Mouse (Mus musculus): Measurements from ENCODE around the gene Macf1. TPM values are rescaled to one million over a fixed set of nuclear protein-coding genes. Genes with fewer than 3 reads are reported as not detected.

Gene Macf1
- polyA plus RNA-seq, 1 experiment from 2014 or later: 37.1 TPM

DNA sequence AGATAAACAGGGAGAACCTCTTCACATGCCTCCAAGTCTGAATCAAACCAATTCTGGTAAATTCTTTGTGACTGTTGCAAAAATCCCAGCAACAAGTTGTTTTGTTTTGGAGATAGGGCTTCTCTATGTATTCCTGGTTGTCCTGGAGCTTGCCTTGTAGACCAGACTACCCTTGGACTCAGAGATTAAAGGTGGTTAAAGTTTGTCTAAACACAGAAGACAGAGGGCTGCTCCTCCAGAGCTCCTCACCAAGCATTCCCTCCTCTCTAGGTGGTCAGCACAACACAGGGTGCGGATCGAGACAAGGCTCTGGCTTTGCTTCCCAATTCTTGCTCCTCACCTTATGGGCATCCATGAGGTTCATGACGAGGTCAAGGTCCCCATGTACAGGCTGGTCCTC is 308.1 kb downstream of the Macf1 start:
- H3K27me3 ChIP-seq (ENCODE audit: insufficient read depth, low read length): no peaks in the 10 kb centered on the region
- no peak overlapping the region for H3K4me3 ChIP-seq (ENCODE audit: low read length)
- H3K4me1 ChIP-seq (ENCODE audit: insufficient read depth, low read length): no peaks in the 10 kb centered on the region
- no peak overlapping the region for H3K27ac ChIP-seq (ENCODE audit: low read length)
- H3K9ac ChIP-seq (replicated peaks; ENCODE audit: low read length): no peak overlapping the region
- ATAC-seq (ENCODE audit: low FRiP score, low TSS enrichment): no peak
- no peak overlapping the region for H3K4me2 ChIP-seq (replicated peaks; ENCODE audit: low read depth, low read length)
- peaks cover 76% of the 10 kb centered on the region for H3K36me3 ChIP-seq (ENCODE audit: insufficient read depth, low read length)
- WGBS: 95% methylated on average over 3 of the region's 3 CpGs
- no peaks in the 10 kb centered on the region for H3K9me3 ChIP-seq (ENCODE audit: low read length)

DNA sequence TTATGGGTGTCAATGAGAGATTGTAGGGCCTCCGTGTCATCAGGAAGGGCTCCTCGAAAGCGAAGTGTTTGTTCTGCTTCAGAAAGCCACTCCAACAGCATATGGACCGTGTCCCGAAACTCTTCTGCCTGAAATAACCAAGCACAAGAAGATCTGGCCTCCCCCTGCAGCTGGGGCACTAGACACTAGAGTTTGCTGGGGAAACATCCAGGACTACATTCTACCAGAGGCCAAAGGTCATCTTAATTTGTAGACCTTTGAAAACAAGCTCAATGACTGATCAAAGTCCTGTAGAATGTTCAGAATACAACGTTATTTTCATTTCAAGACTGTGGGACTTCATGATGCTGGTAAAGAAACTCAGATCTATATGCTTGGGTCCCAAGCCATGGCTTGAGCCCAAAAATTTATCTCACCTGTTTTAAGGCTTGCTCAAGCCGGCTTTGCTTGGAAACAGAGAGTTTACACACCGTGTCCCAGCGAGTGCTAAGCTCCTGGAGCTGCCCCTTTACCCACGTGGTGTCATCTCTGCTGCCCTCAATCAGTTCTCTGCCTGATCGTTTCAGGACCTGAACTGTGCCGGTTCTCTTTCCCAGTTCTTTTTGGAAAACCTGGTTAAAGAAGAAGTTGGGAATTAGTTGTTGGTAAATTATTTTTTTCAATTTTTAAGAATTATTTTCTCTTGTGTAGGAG is 309.7 kb downstream of the Macf1 start:
- no peak overlapping the region for H3K9ac ChIP-seq (replicated peaks; ENCODE audit: low read length)
- no peaks in the 10 kb centered on the region for H3K27me3 ChIP-seq (ENCODE audit: insufficient read depth, low read length)
- no peak for ATAC-seq (ENCODE audit: low FRiP score, low TSS enrichment)
- no peak overlapping the region for H3K27ac ChIP-seq (ENCODE audit: low read length)
- H3K9me3 ChIP-seq (ENCODE audit: low read length): no peaks in the 10 kb centered on the region
- H3K4me2 ChIP-seq (replicated peaks; ENCODE audit: low read depth, low read length): no peak overlapping the region
- no peaks in the 10 kb centered on the region for H3K4me1 ChIP-seq (ENCODE audit: insufficient read depth, low read length)
- WGBS: 90% methylated on average over 12 of the region's 12 CpGs
- H3K4me3 ChIP-seq (ENCODE audit: low read length): no peak overlapping the region
- H3K36me3 ChIP-seq (ENCODE audit: insufficient read depth, low read length): peaks cover 83% of the 10 kb centered on the region

DNA sequence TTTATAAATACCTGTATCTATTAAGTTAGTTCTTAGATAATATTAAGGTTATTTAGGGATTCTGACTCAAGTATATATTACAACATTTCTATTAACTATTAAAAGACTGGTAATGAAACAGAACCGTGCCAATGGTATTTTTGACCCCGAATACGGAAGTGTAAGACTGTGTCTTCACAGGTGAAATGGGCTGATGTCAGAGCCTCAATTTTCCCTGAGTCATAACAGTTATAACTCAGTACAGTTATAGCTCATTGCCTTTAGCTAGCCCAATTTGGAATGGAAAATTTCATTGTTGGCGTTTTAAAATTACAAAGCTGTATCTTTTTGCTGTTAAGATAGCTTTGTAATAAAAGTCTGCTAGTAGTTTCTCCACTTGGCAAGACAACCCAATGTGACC is 320.6 kb downstream of the Macf1 start:
- WGBS: 96% methylated on average over 4 of the region's 4 CpGs
- Histone ChIP-seq H3K4me1 (ENCODE audit: insufficient read depth, low read length) (no peaks in the 10 kb centered on the region), H3K27me3 (ENCODE audit: insufficient read depth, low read length) (no peaks in the 10 kb centered on the region), H3K27ac (ENCODE audit: low read length) (no peak overlapping the region), H3K4me2 (replicated peaks; ENCODE audit: low read depth, low read length) (no peak overlapping the region), H3K9ac (replicated peaks; ENCODE audit: low read length) (no peak overlapping the region), H3K36me3 (ENCODE audit: insufficient read depth, low read length) (peaks cover 77% of the 10 kb centered on the region), H3K9me3 (ENCODE audit: low read length) (no peaks in the 10 kb centered on the region), H3K4me3 (ENCODE audit: low read length) (no peak overlapping the region)
- ATAC-seq (ENCODE audit: low FRiP score, low TSS enrichment): no peak

DNA sequence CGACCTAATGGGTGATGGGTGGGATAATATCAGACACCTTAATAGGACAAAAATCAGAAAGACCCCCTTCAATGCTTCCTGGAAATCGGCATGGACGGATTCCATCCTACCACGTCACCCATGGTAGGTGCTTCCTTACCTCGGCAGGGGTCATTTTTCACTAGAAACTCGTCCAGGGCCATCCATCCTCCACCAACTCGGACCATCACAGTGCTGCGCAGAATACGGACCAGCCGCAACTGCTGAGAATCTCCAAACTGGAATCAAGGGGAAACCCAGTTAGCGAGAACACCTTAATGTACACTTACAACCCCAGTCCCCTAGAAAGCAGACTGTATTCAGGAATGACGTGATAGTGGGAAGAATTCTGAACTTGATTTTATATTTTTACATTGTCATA is 323.4 kb downstream of the Macf1 start:
- no peaks in the 10 kb centered on the region for H3K9me3 ChIP-seq (ENCODE audit: low read length)
- H3K4me1 ChIP-seq (ENCODE audit: insufficient read depth, low read length): no peaks in the 10 kb centered on the region
- no peaks in the 10 kb centered on the region for H3K27me3 ChIP-seq (ENCODE audit: insufficient read depth, low read length)
- H3K9ac ChIP-seq (replicated peaks; ENCODE audit: low read length): no peak overlapping the region
- H3K27ac ChIP-seq (ENCODE audit: low read length): no peak overlapping the region
- 93% methylated on average over 12 of the region's 12 CpGs for WGBS
- peaks cover 63% of the 10 kb centered on the region for H3K36me3 ChIP-seq (ENCODE audit: insufficient read depth, low read length)
- H3K4me3 ChIP-seq (ENCODE audit: low read length): no peak overlapping the region
- H3K4me2 ChIP-seq (replicated peaks; ENCODE audit: low read depth, low read length): no peak overlapping the region
- no peak for ATAC-seq (ENCODE audit: low FRiP score, low TSS enrichment)

DNA sequence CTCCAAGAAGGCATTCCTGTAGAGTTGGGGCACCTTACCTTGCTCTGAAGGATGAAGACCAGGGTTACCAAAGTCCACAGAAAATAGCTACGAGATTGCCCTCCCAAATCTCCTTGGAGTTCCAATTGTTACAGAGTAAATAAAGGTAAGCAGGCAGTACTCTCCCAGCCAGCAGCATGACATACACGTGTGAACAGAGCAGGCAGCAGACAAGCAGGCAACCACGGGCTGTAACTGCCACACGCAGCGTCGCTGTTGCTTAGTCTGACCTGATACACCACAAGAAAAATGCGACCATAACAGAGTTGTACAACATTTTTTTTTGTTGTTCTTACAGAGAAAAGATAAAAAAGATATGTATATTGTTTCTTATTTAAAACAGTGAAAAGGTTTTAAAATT is 325.5 kb downstream of the Macf1 start:
- no peak for ATAC-seq (ENCODE audit: low FRiP score, low TSS enrichment)
- Histone ChIP-seq H3K36me3 (ENCODE audit: insufficient read depth, low read length) (peaks cover 69% of the 10 kb centered on the region), H3K27me3 (ENCODE audit: insufficient read depth, low read length) (no peaks in the 10 kb centered on the region), H3K4me1 (ENCODE audit: insufficient read depth, low read length) (no peaks in the 10 kb centered on the region), H3K9ac (replicated peaks; ENCODE audit: low read length) (no peak overlapping the region), H3K9me3 (ENCODE audit: low read length) (no peaks in the 10 kb centered on the region), H3K27ac (ENCODE audit: low read length) (no peak overlapping the region), H3K4me2 (replicated peaks; ENCODE audit: low read depth, low read length) (no peak overlapping the region), H3K4me3 (ENCODE audit: low read length) (no peak overlapping the region)
- WGBS: 93% methylated on average over 7 of the region's 7 CpGs

DNA sequence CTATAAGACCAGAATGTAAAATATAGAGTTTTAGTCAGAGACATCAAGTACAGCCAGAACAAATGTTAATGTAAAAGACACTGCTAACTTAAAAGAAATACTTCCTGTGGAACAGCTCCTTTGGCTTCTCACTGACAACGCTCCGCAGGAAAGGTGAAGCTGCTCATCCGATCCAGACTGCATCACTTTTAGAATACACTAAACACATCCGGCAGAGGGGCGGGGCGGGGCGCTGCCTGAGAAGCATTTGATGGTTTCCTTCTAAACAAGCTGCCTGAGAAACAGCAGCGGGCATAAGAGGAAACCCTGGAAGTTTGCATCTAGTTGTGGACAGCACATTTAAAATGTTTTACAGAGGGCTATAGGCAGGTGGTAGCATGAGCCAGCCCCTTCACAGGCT is 328.2 kb downstream of the Macf1 start:
- Histone ChIP-seq H3K27me3 (ENCODE audit: insufficient read depth, low read length) (no peaks in the 10 kb centered on the region), H3K9me3 (ENCODE audit: low read length) (no peaks in the 10 kb centered on the region), H3K27ac (ENCODE audit: low read length) (no peak overlapping the region), H3K4me1 (ENCODE audit: insufficient read depth, low read length) (no peaks in the 10 kb centered on the region), H3K36me3 (ENCODE audit: insufficient read depth, low read length) (peaks cover 69% of the 10 kb centered on the region), H3K4me2 (replicated peaks; ENCODE audit: low read depth, low read length) (no peak overlapping the region), H3K9ac (replicated peaks; ENCODE audit: low read length) (no peak overlapping the region), H3K4me3 (ENCODE audit: low read length) (no peak overlapping the region)
- 83% methylated on average over 8 of the region's 8 CpGs for WGBS
- no peak for ATAC-seq (ENCODE audit: low FRiP score, low TSS enrichment)

DNA sequence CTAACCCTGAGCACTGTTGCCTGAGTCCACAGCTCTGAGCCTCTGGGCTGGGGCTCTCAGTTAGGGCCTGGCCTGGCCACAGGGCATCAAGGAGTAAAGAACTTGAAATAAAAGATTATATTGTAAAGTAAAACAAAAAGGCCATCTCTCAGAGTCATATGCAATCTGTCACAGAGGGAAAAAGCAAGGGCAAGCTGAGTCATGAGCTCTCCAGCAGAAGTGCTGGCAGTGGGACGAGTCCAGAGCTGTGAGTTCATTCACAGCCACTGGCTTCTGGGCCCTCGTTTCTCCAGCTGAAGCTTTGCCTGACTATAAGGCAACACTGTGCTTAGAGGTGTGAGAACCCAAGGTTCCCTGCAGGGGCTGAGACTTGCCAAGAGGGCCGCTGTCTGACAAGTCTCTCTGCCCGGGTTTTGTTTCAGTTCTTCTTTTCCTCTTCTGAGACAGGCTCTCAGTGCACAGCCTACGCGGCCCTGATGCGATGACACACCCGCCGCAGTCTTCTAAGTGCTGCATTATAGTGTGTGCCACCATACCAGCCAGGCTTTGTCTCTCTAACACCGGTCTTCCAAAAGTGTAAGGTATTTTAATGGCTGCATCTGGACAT is 330.8 kb downstream of the Macf1 start:
- Histone ChIP-seq H3K9me3 (ENCODE audit: low read length) (no peaks in the 10 kb centered on the region), H3K4me1 (ENCODE audit: insufficient read depth, low read length) (no peaks in the 10 kb centered on the region), H3K27me3 (ENCODE audit: insufficient read depth, low read length) (no peaks in the 10 kb centered on the region), H3K4me3 (ENCODE audit: low read length) (no peak overlapping the region), H3K27ac (ENCODE audit: low read length) (no peak overlapping the region), H3K36me3 (ENCODE audit: insufficient read depth, low read length) (peaks cover 63% of the 10 kb centered on the region), H3K4me2 (replicated peaks; ENCODE audit: low read depth, low read length) (no peak overlapping the region), H3K9ac (replicated peaks; ENCODE audit: low read length) (no peak overlapping the region)
- ATAC-seq (ENCODE audit: low FRiP score, low TSS enrichment): no peak
- 91% methylated on average over 10 of the region's 10 CpGs for WGBS

DNA sequence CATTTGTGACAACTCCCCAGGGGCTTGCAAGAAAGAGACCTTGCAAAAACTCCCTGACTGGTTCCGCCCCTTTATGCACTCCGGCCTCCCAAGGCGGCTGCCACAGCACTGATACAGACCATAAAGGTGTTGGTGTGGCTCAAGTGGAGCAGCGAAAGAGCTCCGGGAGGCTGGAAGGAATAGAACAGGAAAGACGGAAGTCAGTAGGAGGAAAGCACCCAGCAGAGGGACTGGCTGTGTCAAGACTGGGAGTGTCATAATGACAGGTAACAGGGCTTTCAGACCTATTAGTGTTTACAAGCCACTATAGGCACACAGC is 340.7 kb downstream of the Macf1 start:
- ATAC-seq (ENCODE audit: low FRiP score, low TSS enrichment): peak; percentile 4; the same call in 1 of the 2 replicates
- H3K9ac ChIP-seq (replicated peaks; ENCODE audit: low read length): peak overlapping the region; percentile 47; the same call in 1 of the 2 replicates
- WGBS: 3% methylated on average over 6 of the region's 6 CpGs
- peak overlapping the region; percentile 92 for H3K4me2 ChIP-seq (replicated peaks; ENCODE audit: low read depth, low read length)
- no peaks in the 10 kb centered on the region for H3K36me3 ChIP-seq (ENCODE audit: insufficient read depth, low read length)
- peak overlapping the region; percentile 57 for H3K4me3 ChIP-seq (ENCODE audit: low read length)
- H3K27ac ChIP-seq (ENCODE audit: low read length): no peak overlapping the region
- peaks cover 12% of the 10 kb centered on the region for H3K4me1 ChIP-seq (ENCODE audit: insufficient read depth, low read length)
- H3K27me3 ChIP-seq (ENCODE audit: insufficient read depth, low read length): peaks cover 37% of the 10 kb centered on the region
- no peaks in the 10 kb centered on the region for H3K9me3 ChIP-seq (ENCODE audit: low read length)

DNA sequence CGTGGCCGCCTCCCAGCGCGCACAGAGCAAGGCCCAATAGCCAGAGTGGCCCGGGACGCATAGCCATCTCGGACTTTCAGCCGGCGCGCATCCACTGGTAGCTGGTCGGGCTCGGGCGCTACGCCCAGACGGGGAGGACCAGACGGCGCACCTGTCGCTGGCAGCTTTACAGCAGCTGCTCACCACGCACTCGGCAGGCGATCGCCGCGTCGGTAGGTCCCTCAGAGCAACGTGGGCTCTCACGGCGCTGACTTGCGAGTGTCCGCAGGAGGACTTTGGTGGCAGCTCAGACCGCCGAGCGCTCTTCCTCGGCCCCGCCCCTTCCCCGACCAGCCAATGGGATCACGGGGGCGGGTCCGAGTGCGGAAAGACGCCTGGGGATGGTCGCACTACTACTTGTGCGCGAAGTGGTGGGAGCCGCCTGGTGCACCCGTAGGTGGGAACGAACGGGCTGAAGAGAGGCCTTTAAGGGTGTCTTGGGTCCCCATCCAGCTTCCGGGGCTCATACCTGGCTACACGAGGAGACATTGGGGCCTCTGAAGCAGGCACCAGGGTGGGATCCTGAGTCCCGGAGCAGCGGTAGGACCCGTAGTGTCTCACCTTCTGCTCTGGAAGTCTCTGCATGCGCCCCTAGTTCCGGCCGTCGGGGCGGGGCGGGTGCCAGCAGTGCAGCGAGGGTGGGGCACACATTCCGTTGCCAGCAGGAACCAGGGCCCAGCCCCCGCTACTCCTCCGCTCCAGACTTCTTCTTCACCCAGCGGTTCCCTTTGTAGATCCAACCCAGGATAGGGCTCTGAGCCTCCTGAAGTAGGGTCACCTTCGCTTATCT is 341.3 kb downstream of the Macf1 start, which contains the start of gene Bmp8a:
Bmp8a (minus strand) TSS at position 611 of the 829 bp plus-strand sequence.
- H3K36me3 ChIP-seq (ENCODE audit: insufficient read depth, low read length): no peaks in the 10 kb centered on the region
- H3K4me2 ChIP-seq (replicated peaks; ENCODE audit: low read depth, low read length): peak within 1 kb of the TSS; percentile 92
- no peaks in the 10 kb centered on the region for H3K9me3 ChIP-seq (ENCODE audit: low read length)
- no peak within 1 kb of the TSS for H3K27ac ChIP-seq (ENCODE audit: low read length)
- under 1% methylated on average over 65 of the region's 65 CpGs for WGBS
- H3K4me3 ChIP-seq (ENCODE audit: low read length): peak within 1 kb of the TSS; percentile 57
- H3K4me1 ChIP-seq (ENCODE audit: insufficient read depth, low read length): peaks cover 12% of the 10 kb centered on the region
- peak; percentile 92 for ATAC-seq (ENCODE audit: low FRiP score, low TSS enrichment)
- H3K27me3 ChIP-seq (ENCODE audit: insufficient read depth, low read length): peaks cover 37% of the 10 kb centered on the region
- peak within 1 kb of the TSS; percentile 47 for H3K9ac ChIP-seq (replicated peaks; ENCODE audit: low read length)

All from kidney, embryonic 16.5 days (tissue).